Mouse (Mus musculus): ENCODE measurements around the gene Prdm15. TPM values are rescaled to one million over a fixed set of nuclear protein-coding genes. Genes with fewer than 3 reads are reported as not detected.

Prdm15 gene
- 8.5 and 20.4 TPM in 2 replicates for polyA plus RNA-seq (2012; rRNA removed; ENCODE audit: low replicate concordance)

GRCm38 (mm10) chr16:97851741-97852319 lies at the start of gene Prdm15:
Gene Prdm15, minus strand, starts transcription at chr16:97851850.

DNA sequence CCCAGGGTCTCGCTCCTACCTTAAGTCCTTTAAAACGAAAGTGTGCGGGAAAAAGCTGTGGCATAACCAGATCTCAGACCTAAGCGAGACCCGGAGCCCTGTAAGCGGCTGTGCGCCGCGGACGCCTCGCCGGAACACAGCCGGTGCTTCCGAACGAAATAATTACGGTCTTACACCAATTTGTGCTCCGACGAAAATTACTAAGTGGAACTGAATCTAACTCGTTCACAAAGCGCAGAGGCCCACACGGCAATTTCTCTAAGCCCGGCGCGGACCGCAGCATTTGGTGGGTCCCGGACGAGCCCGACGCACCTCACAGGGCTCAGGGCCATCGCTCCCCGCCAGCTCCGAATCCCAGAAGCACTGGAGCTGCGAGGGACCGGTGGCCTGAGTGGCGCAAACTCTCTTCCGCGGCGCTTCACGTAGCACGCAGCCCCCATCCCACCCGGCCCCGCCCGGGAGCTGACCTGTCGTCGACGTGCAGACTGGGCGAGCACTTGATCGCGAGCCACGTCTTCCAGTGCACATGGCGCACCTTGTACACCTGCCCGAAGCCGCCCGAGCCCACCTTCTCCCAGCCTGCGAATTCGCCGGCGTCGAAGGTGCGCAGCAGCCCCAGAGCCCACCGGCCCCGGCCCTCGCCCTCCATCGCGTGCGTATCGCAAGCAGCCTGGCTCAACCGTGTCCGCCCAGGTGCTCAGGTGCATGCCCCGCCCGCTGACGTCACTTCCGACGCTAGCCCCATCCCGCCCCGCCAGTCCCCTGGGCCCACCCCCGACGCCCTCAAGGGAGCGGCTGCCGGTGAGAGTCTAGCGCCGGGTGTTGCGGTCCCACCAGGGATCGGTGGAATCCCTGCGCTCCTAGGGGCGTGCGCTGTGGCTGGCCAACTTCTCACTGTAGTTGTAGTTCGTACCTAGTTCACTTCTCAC lies 88.3 kb downstream of the Prdm15 start, which contains the start of gene Ripk4:
Ripk4 (minus strand) TSS at position 727 of the 929 bp plus-strand sequence.

Other genes starting within 250 kb of the Prdm15 start
- gene Tmprss2, start 240.7 kb downstream of the Prdm15 start, polyA plus RNA-seq (2012; rRNA removed; ENCODE audit: low replicate concordance) = 0.04 and 39.4 TPM in 2 replicates
- gene Ripk4, start 88.1 kb downstream of the Prdm15 start, polyA plus RNA-seq (2012; rRNA removed; ENCODE audit: low replicate concordance) = 0.06 and 6.7 TPM in 2 replicates
- 23.1 and 49.7 TPM in 2 replicates for gene C2cd2, start 110.7 kb upstream of the Prdm15 start, polyA plus RNA-seq (2012; rRNA removed; ENCODE audit: low replicate concordance)
- 14.3 and 24.7 TPM in 2 replicates for gene Zbtb21, start 110.8 kb upstream of the Prdm15 start, polyA plus RNA-seq (2012; rRNA removed; ENCODE audit: low replicate concordance)
- gene B230307C23Rik, start 145.5 kb upstream of the Prdm15 start, polyA plus RNA-seq (2012; rRNA removed; ENCODE audit: low replicate concordance) = 3.7 and 8.2 TPM in 2 replicates
- 1.1 and 5.1 TPM in 2 replicates for gene A630089N07Rik, start 230.6 kb upstream of the Prdm15 start, polyA plus RNA-seq (2012; rRNA removed; ENCODE audit: low replicate concordance)